Mouse (Mus musculus): ENCODE measurements around the gene Rhox4c. TPM values are rescaled to one million over a fixed set of nuclear protein-coding genes. Genes with fewer than 3 reads are reported as not detected.
"Not testable (repeated sequence)": the region's sequence is repeated elsewhere in the genome, so short reads cannot be mapped to it uniquely, and the experiment has no call there.

Rhox4c gene
- not detected in 2 replicates for polyA plus RNA-seq (2015; fragmentation: Nextera tagmentation; extraction: Ambion mirVana)

DNA sequence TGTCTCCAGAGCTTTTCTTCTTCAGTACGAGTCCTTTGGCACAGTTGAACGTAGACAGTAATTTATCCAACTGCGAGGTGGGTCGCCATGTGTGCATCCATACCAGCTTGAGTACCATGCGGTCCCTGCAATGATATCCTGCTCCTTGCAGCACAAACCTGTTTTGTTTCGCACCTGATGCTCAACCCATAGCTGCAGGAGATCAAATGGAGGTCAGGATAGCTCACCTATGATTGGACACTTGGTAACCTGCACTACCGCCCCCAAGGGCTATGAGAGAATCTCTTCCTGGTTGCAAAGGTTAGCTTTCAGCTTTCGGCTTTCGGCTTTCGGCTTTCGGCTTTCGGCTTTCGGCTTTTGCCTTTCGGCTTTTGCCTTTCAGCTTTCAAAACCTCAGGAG, at the start of gene Rhox4c:
Gene Rhox4c, plus strand, starts transcription at position 301 of the 400 bp plus-strand sequence.
- not testable (repeated sequence) for H3K4me1 ChIP-seq; H3K9me3 ChIP-seq (replicated peaks); H3K27me3 ChIP-seq; H3K9ac ChIP-seq; H3K4me2 ChIP-seq; H3K27ac ChIP-seq; H3K36me3 ChIP-seq (ENCODE audit: poor library complexity, severe bottlenecking); H3K4me3 ChIP-seq; ATAC-seq
- 89% methylated on average over 14 of the region's 14 CpGs for WGBS

DNA sequence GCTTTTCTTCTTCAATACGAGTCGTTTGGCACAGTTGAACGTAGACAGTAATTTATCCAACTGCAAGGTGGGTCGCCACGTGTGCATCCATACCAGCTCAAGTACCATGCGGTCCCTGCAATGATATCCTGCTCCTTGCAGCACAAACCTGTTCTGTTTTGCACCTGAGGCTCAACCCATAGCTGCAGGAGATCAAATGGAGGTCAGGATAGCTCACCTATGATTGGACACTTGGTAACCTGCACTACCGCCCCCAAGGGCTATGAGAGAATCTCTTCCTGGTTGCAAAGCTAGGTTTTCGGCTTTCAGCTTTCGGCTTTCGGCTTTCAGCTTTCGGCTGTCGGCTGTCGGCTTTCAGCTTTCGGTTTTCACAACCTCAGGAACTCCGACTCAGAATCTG, 47.9 kb upstream of the Rhox4c start, which contains the start of gene Rhox4b:
Gene Rhox4b, plus strand, starts transcription at position 301 of the 400 bp plus-strand sequence.
- H3K9me3 ChIP-seq (replicated peaks); H3K4me3 ChIP-seq: not testable (repeated sequence)
- WGBS = 89% methylated on average over 15 of the region's 15 CpGs

DNA sequence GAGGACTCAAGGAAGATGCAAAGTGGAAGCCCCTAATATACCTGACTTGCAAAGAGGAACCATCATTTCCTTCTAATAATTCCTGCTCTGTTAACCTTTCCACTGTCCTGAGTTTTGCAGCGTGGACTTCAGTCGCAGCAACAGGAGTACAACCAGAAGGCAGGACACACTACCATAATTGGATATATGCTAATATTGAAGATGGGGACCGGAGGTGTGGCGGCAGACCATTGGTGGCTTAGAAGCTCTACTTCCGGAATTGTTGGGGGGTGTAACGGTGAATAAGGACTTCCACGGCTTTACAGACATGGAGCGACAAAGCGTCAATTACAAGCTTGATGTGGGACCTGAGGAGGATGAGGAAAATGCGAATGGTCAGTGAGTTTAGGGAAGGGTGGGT, 26.8 kb upstream of the Rhox4c start, which contains the start of gene Rhox2c:
Gene Rhox2c, plus strand, starts transcription at position 301 of the 400 bp plus-strand sequence.
- not testable (repeated sequence) for H3K27ac ChIP-seq; H3K9me3 ChIP-seq (replicated peaks); H3K4me2 ChIP-seq; ATAC-seq; H3K9ac ChIP-seq; H3K4me3 ChIP-seq; H3K36me3 ChIP-seq (ENCODE audit: poor library complexity, severe bottlenecking); H3K4me1 ChIP-seq; H3K27me3 ChIP-seq
- WGBS = 99% methylated on average over 8 of the region's 10 CpGs

More for the DNA sequence above, 47.9 kb upstream of the Rhox4c start, which contains the start of gene Rhox4b:
- not testable (repeated sequence) for H3K4me1 ChIP-seq; H3K27me3 ChIP-seq; H3K4me2 ChIP-seq; ATAC-seq; H3K9ac ChIP-seq; H3K36me3 ChIP-seq (ENCODE audit: poor library complexity, severe bottlenecking); H3K27ac ChIP-seq

DNA sequence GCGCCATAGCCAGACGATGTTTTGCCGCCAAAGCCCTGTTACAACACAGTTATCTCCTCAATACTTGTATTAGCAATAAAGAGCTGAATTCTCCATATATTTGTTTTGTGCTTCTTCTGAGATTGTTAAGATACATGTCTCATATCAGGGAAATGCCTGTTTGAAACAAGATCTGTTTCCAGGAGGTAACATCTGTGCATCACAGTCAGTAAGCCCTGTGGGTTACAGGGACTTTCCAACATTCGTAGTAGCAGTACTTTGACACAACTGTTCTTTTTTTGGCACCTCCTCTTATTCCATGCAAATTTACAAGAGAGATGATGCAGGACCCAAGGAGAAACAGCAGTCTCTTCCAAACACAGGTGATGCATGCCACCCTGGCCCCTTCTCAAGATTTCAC, 21.9 kb upstream of the Rhox4c start, which contains the start of gene Rhox3c:
Gene Rhox3c, plus strand, starts transcription at position 301 of the 400 bp plus-strand sequence.
- not testable (repeated sequence) for H3K9ac ChIP-seq; H3K27ac ChIP-seq; H3K27me3 ChIP-seq; H3K4me1 ChIP-seq; H3K9me3 ChIP-seq (replicated peaks); ATAC-seq; H3K4me3 ChIP-seq; H3K36me3 ChIP-seq (ENCODE audit: poor library complexity, severe bottlenecking); H3K4me2 ChIP-seq
- WGBS = 97% methylated on average over 3 of the region's 4 CpGs

DNA sequence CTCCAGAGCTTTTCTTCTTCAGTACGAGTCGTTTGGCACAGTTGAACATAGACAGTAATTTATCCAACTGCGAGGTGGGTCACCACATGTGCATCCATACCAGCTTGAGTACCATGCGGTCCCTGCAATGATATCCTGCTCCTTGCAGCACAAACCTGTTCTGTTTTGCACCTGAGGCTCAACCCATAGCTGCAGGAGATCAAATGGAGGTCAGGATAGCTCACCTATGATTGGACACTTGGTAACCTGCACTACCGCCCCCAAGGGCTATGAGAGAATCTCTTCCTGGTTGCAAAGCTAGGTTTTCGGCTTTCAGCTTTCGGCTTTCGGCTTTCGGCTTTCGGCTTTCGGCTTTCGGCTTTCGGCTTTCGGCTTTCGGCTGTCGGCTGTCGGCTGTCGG, 33.9 kb downstream of the Rhox4c start, which contains the start of gene Rhox4d:
Gene Rhox4d, plus strand, starts transcription at position 301 of the 400 bp plus-strand sequence.
- not testable (repeated sequence) for H3K4me3 ChIP-seq; H3K27me3 ChIP-seq; H3K4me1 ChIP-seq; ATAC-seq; H3K9me3 ChIP-seq (replicated peaks); H3K27ac ChIP-seq; H3K36me3 ChIP-seq (ENCODE audit: poor library complexity, severe bottlenecking); H3K4me2 ChIP-seq; H3K9ac ChIP-seq
- 87% methylated on average over 17 of the region's 18 CpGs for whole genome bisulfite sequencing

DNA sequence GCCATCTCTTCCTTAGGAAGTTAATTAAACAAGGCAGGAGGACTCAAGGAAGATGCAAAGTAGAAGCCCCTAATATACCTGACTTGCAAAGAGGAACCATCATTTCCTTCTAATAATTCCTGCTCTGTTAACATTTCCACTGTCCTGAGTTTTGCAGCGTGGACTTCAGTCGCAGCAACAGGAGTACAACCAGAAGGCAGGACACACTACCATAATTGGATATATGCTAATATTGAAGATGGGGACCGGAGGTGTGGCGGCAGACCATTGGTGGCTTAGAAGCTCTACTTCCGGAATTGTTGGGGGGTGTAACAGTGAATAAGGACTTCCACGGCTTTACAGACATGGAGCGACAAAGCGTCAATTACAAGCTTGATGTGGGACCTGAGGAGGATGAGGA, 50.0 kb downstream of the Rhox4c start, which contains the start of gene Rhox2e:
Gene Rhox2e, plus strand, starts transcription at position 301 of the 400 bp plus-strand sequence.
- not testable (repeated sequence) for H3K27ac ChIP-seq; H3K36me3 ChIP-seq (ENCODE audit: poor library complexity, severe bottlenecking); H3K4me2 ChIP-seq; H3K9me3 ChIP-seq (replicated peaks); H3K27me3 ChIP-seq; H3K4me3 ChIP-seq; H3K4me1 ChIP-seq; H3K9ac ChIP-seq; ATAC-seq
- 91% methylated on average over 2 of the region's 8 CpGs for WGBS

Other genes with a start within 250 kb of the Rhox4c start
- gene Rhox2a, start 235.4 kb upstream of the Rhox4c start, polyA plus RNA-seq (2015; fragmentation: Nextera tagmentation; extraction: Ambion mirVana) = not detected in 2 replicates
- not detected in 2 replicates for gene Rhox3a, start 230.4 kb upstream of the Rhox4c start, polyA plus RNA-seq (2015; fragmentation: Nextera tagmentation; extraction: Ambion mirVana)
- gene Rhox4a, start 215.0 kb upstream of the Rhox4c start, polyA plus RNA-seq (2015; fragmentation: Nextera tagmentation; extraction: Ambion mirVana) = not detected in 2 replicates
- not detected in 2 replicates for gene Rhox3a2, start 100.3 kb upstream of the Rhox4c start, polyA plus RNA-seq (2015; fragmentation: Nextera tagmentation; extraction: Ambion mirVana)
- not detected in 2 replicates for gene Rhox4a2, start 89.5 kb upstream of the Rhox4c start, polyA plus RNA-seq (2015; fragmentation: Nextera tagmentation; extraction: Ambion mirVana)
- gene Rhox2b, start 68.3 kb upstream of the Rhox4c start, polyA plus RNA-seq (2015; fragmentation: Nextera tagmentation; extraction: Ambion mirVana) = not detected in 2 replicates
- gene Rhox4b, start 47.8 kb upstream of the Rhox4c start, polyA plus RNA-seq (2015; fragmentation: Nextera tagmentation; extraction: Ambion mirVana) = not detected in 2 replicates
- gene Rhox2c, start 26.7 kb upstream of the Rhox4c start, polyA plus RNA-seq (2015; fragmentation: Nextera tagmentation; extraction: Ambion mirVana) = not detected in 2 replicates
- not detected in 2 replicates for gene Rhox3c, start 21.8 kb upstream of the Rhox4c start, polyA plus RNA-seq (2015; fragmentation: Nextera tagmentation; extraction: Ambion mirVana)
- not detected in 2 replicates for gene Rhox2d, start 13.1 kb downstream of the Rhox4c start, polyA plus RNA-seq (2015; fragmentation: Nextera tagmentation; extraction: Ambion mirVana)
- gene Rhox4d, start 34.0 kb downstream of the Rhox4c start, polyA plus RNA-seq (2015; fragmentation: Nextera tagmentation; extraction: Ambion mirVana) = not detected in 2 replicates
- gene Rhox2e, start 50.1 kb downstream of the Rhox4c start, polyA plus RNA-seq (2015; fragmentation: Nextera tagmentation; extraction: Ambion mirVana) = not detected in 2 replicates
- not detected in 2 replicates for gene Rhox3e, start 61.7 kb downstream of the Rhox4c start, polyA plus RNA-seq (2015; fragmentation: Nextera tagmentation; extraction: Ambion mirVana)
- not detected in 2 replicates for gene Rhox4e, start 77.1 kb downstream of the Rhox4c start, polyA plus RNA-seq (2015; fragmentation: Nextera tagmentation; extraction: Ambion mirVana)
- gene Rhox2f, start 91.1 kb downstream of the Rhox4c start, polyA plus RNA-seq (2015; fragmentation: Nextera tagmentation; extraction: Ambion mirVana) = not detected in 2 replicates
- not detected in 2 replicates for gene Rhox3f, start 100.7 kb downstream of the Rhox4c start, polyA plus RNA-seq (2015; fragmentation: Nextera tagmentation; extraction: Ambion mirVana)
- gene Rhox4f, start 127.4 kb downstream of the Rhox4c start, polyA plus RNA-seq (2015; fragmentation: Nextera tagmentation; extraction: Ambion mirVana) = not detected in 2 replicates
- gene Rhox3g, start 148.3 kb downstream of the Rhox4c start, polyA plus RNA-seq (2015; fragmentation: Nextera tagmentation; extraction: Ambion mirVana) = not detected in 2 replicates
- gene Rhox2g, start 163.1 kb downstream of the Rhox4c start, polyA plus RNA-seq (2015; fragmentation: Nextera tagmentation; extraction: Ambion mirVana) = not detected in 2 replicates
- gene Rhox4g, start 171.0 kb downstream of the Rhox4c start, polyA plus RNA-seq (2015; fragmentation: Nextera tagmentation; extraction: Ambion mirVana) = not detected in 2 replicates
- gene Rhox3h, start 188.4 kb downstream of the Rhox4c start, polyA plus RNA-seq (2015; fragmentation: Nextera tagmentation; extraction: Ambion mirVana) = not detected in 2 replicates
- gene Rhox2h, start 192.9 kb downstream of the Rhox4c start, polyA plus RNA-seq (2015; fragmentation: Nextera tagmentation; extraction: Ambion mirVana) = not detected in 2 replicates